Mouse (Mus musculus): ENCODE results near the gene Gapvd1. TPM values are rescaled to one million over a fixed set of nuclear protein-coding genes. Genes with fewer than 3 reads are reported as not detected.
"Not testable (repeated sequence)": the region's sequence is repeated elsewhere in the genome, so short reads cannot be mapped to it uniquely, and the experiment has no call there.

Gapvd1 gene
- total RNA-seq, 2 experiments from 2014 or later: 97.4 to 101 TPM

DNA sequence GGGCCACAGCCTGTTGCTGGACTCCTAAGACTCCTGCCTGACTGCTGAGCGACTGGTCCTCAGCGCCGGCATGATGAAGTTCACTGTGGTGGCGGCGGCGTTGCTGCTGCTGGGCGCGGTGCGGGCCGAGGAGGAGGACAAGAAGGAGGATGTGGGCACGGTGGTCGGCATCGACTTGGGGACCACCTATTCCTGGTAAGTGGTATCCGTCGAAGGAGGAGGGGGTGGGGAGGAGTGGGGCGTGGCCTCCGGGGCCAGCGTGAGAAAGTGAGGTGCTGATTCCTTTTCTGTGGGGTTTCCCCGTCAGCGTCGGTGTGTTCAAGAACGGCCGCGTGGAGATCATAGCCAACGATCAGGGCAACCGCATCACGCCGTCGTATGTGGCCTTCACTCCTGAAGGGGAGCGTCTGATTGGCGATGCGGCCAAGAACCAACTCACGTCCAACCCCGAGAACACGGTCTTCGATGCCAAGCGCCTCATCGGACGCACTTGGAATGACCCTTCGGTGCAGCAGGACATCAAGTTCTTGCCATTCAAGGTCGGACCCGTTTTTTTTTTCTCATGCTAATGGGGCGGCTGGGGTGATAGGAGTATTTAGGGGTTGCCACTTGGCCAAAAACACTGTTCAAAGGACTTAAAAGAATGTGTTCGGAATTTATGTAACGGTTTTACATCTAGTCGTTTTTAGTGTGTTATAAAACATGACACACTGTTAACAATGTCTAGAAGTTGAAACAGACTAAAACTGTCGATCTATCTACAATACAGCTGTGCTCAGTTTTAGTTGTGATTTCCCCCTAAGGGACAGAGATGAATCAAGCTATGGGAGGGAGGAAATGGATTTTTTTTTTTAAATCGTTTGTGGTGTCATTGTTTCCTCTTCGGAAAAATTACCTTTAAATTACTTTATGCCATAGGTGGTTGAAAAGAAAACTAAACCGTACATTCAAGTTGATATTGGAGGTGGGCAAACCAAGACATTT is 17.5 kb upstream of the Gapvd1 start:
- no peak for DNase-seq (ENCODE audit: low spot score in 2 of 2)
- intact Hi-C loops (cut with DNase I): loop anchor here (2.0 kb wide), 1 partner anchor 26 kb away; the partner anchor contains the start of gene Rabepk

DNA sequence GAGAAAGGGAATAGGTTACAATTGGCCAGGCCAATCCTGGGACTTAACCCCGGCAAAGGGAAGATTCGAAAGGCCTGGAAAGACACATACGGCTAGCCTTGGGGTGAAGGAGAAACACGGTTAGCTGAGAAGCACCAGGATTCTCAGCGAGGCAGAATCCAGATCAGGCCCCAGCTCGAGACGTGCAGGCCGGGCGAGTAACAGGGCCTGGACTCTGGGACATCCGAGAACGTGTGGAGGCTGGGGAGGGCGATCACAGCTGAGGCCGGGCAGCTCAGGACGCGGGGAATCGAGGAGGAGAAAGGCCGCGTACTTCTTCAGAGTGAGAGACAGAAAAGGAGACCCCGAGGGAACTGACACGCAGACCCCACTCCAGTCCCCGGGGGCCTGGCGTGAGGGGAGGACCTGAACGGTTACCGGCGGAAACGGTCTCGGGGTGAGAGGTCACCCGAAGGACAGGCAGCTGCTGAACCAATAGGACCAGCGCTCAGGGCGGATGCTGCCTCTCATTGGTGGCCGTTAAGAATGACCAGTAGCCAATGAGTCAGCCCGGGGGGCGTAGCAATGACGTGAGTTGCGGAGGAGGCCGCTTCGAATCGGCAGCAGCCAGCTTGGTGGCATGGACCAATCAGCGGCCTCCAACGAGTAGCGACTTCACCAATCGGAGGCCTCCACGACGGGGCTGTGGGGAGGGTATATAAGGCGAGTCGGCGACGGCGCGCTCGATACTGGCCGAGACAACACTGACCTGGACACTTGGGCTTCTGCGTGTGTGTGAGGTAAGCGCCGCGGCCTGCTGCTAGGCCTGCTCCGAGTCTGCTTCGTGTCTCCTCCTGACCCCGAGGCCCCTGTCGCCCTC is 16.6 kb upstream of the Gapvd1 start, which contains the start of gene Hspa5:
Gene Hspa5, plus strand, starts transcription at position 603 of the 859 bp plus-strand sequence.
- peak; percentile 100 for DNase-seq (ENCODE audit: low spot score in 2 of 2)
- intact Hi-C loops (cut with DNase I): loop anchor here (2.0 kb wide), 2 partner anchors 17 to 27 kb away; partner anchors contain the start of genes Gapvd1 and Rabepk

DNA sequence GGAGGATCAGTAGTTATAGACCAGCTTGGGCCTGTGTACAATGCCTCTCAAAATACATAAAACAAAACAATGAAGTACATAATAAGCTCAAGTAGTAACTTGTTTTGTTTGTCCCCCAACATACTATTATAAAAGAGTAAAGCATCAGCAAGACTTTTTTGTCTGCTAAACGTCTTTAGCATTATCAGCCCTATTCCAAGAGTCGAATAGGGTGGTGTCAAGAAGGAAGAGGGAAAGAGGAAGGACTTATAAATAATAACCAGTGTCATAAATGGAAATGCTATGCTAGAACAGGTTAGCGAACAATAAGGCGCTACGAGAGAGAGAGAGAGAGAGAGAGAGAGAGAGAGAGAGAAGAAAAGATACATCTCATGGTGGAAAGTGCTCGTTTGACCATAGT is 15.9 kb upstream of the Gapvd1 start:
- intact Hi-C loops (cut with DNase I): loop anchor here (2.0 kb wide), 1 partner anchor 16 kb away; the partner anchor contains the start of gene Gapvd1
- DNase-seq (ENCODE audit: low spot score in 2 of 2): no peak

DNA sequence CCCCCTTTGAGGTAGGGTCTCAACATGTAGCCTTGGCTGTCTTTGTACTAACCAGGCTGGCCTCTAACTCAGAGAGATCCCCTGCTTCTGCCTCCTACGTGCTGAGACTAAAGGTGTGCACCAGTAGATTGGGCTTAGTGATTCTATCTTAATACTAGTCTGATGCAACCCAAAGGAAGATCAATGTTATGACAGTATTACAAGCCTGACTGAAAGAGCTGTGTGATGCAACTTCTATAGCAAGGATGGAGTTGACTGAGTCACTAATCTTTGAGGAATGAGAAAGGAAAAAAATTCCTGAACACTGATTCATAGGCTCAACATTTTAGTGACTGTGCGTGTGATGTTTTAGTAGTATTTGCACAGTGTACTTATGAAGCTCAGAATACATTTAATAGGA is 15.0 kb upstream of the Gapvd1 start:
- DNase-seq (ENCODE audit: low spot score in 2 of 2): no peak
- intact Hi-C loops (cut with DNase I): loop anchor here (2.0 kb wide), 1 partner anchor 15 kb away; the partner anchor contains the start of gene Gapvd1

DNA sequence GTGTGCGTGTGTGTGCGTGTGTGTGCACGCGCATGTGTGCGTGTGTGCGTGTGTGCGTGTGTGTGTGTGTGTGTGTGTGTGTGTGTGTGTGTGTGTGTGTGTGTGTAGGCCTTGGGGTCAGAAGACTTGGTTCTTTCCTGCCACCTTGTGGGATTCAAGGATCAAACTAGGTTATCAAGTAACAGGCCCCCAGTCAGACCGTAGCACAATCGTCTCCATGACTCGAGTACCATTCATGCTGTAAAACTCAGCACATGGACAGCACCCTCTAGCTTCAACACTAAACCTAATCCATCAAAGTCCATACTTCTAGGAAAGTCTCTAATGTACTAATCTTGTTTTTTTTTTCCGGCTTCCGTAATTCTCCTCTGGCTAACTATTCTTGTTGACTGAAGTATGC is 9.8 kb upstream of the Gapvd1 start:
- intact Hi-C loops (cut with DNase I): no loop called here
- DNase-seq (ENCODE audit: low spot score in 2 of 2): no peak

DNA sequence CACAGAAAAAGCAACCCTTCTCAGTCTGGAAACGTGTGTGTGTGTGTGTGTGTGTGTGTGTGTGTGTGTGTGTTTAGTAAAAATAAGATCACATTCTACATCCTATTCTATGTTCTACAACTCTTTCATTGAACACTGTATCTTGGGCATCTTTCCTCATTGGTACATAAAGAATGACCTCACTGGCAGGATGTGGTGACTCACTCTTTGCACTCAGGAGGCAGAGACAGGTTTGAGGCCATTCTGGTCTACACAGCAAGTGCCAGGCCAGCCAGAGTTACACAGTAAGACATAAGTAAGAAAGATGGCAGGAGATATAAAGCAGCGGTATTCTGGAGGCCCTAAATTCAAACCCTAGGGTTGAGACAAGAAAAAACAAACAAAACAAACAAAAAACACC is 7.8 kb upstream of the Gapvd1 start:
- no peak for DNase-seq (ENCODE audit: low spot score in 2 of 2)
- intact Hi-C loops (cut with DNase I): no loop called here

DNA sequence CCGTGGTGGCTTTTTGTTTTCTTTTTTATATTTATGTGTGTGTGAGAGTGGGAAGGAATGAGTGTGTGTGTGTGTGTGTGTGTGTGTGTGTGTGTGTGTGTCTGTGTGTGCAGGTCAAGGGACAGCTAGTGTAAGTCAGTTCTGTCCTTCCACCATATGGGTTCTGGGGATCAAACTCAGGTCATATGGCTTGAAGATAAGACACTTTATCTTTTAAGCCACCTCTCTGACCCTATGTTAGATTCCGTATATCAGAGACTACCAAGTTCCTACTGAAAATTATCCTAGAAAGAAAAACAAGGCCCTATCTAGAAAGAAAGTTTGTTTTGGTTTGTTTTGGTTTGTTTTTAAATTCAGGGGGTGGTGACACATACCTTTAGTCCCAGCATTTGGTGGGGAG is 7.1 kb upstream of the Gapvd1 start:
- intact Hi-C loops (cut with DNase I): no loop called here
- no peak for DNase-seq (ENCODE audit: low spot score in 2 of 2)

DNA sequence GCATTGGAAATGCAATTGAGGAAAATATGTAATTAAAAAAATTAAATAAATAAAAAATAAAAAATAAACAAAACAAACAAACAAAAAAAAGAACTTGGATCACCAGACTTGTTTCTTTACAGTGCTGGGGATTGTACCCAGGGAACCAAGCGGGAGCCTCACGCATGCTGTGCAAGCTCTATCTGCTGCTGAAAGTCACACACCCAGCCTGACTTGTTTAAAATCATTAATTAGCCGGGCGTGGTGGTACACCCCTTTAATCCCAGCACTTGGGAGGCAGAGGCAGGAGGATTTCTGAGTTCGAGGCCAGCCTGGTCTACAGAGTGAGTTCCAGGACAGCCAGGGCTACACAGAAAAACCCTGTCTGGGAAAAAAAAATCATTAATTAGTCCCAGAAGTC is 6.2 kb upstream of the Gapvd1 start:
- not testable (repeated sequence) for DNase-seq (ENCODE audit: low spot score in 2 of 2)

DNA sequence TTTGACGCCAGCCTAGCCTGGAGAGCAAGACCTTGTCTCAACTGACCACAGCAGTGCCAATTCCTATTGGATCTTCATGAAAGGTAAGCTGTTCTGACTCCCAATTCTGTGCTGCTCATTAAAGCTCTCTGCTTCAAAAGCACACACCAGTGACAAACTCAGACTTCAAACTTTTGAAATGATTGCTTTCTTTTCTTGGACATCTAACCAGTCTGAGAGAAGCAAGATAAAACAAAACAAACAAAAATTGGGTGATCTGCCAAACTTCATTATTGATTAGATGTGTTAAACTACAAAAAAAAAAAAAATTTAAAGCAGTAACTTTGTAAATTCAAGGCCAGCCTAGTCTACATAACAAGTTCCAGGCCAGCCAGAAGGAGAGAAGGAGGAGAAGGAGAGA is 2.3 kb upstream of the Gapvd1 start:
- intact Hi-C loops (cut with DNase I): no loop called here
- no peak for DNase-seq (ENCODE audit: low spot score in 2 of 2)

More for the DNA sequence above, 6.2 kb upstream of the Gapvd1 start:
- intact Hi-C loops (cut with DNase I): not testable (repeated sequence)

DNA sequence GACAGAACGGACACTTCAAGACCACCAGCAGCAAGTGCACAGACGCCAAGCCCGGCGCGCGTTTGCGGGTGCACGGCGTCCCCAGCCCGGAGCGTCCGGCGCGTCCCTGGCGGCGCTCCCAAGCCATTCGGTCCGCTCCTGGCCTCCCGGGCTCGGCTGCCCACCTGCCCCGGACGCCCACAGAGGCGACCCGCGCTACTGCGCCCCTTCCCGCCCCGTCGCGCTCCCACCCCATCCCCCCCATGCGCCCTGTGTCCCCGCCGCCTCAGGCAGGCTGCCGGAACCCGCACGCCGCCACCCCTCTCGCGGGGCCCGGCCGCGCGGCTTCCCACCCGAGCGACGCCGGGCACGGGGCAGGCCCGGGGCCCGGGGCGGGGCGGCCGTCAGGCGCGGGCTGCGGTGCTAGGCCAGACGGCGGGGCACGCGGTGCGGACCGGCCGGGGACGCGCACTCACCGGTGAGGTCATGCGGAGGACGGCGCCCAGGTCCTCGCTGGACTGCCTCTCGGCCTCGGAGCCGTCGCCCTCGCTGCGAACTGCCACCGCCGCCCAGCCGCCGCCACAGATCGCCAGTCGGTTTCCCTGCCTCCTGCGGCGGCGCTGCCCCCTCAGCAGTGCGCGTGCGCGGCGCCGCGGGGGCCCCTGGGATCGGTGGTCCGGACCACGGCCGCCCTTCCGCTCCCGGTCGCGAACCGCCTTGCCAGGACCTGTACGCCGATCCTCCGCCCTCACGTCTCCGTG is 1.1 kb downstream of the Gapvd1 start:
- DNase-seq (ENCODE audit: low spot score in 2 of 2): peak; percentile 79 to 82
- intact Hi-C loops (cut with DNase I): loop anchor here (2.0 kb wide), 1 partner anchor 17 kb away; the partner anchor contains the start of gene Hspa5

DNA sequence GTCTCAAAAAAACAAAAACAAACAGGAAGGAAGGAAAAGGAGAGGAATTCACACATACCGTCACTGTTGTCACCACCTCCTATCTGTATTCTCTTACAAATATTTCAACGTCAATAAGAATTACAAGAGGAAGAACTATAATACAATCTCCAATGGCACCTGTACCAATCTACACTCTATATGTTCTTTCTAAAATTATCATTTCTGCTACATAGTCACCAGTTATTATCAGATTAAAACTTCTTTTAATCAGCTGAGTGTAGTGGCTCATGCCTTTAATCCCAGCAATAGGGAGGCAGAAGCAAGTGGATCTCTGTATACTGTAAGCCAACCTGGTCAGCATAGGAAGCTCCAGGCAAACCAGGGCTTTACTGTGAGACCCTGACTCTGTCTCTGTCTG is 4.8 kb downstream of the Gapvd1 start:
- intact Hi-C loops (cut with DNase I): no loop called here
- no peak for DNase-seq (ENCODE audit: low spot score in 2 of 2)

DNA sequence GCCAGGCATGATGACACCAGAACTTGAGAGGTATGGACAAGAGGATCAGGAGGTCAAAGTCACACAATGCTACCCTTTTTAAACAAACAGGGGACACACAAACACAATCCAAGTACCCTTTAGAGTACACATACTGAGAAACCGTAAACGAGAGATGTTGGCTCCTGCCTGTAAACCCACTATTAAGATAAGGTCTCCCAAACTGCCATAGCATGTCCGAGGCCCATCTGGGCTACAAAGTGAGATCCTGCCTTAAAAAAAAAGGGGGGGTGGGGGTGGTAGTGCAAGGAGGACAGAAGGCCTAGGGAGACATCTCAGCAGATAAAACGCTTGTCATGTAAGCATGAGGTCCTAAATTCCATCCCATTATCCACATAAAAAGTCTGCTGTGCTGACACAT is 6.6 kb downstream of the Gapvd1 start:
- no peak for DNase-seq (ENCODE audit: low spot score in 2 of 2)
- intact Hi-C loops (cut with DNase I): no loop called here

DNA sequence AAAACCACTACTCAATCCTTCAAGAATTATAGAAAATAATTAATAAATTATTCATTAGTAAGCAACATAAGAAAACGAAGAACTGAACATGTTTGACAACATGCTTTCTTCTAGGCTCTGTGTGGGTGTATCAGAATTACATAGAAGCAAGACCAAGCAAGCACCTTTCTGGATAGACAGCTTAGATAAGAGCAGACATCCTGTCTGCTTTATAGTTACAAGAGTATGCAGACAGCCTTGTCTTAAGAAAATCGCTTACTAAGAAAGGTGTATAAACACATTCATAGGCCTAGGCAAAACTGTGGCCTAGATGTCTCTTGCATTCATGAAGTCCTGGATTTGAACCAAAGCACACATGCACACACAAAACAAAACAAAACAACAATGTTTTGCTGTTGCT is 9.4 kb downstream of the Gapvd1 start:
- intact Hi-C loops (cut with DNase I): no loop called here
- DNase-seq (ENCODE audit: low spot score in 2 of 2): no peak

DNA sequence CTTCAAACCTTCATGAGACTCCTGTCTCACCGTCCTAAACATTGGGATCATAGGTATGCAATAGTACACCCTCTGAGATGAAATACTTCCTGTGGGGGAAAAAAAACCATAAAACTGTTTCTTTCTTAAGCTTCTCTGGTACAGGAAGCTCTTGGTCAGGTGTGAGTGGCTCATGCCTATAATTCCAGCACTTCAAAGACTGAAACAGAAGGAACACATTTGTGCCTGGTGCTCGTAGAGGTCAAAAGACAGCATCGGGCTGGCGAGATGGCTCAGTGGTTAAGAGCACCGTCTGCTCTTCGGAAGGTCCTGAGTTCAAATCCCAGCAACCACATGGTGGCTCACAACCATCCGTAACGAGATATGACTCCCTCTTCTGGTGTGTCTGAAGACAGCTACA is 10.6 kb downstream of the Gapvd1 start:
- no peak for DNase-seq (ENCODE audit: low spot score in 2 of 2)
- intact Hi-C loops (cut with DNase I): no loop called here

DNA sequence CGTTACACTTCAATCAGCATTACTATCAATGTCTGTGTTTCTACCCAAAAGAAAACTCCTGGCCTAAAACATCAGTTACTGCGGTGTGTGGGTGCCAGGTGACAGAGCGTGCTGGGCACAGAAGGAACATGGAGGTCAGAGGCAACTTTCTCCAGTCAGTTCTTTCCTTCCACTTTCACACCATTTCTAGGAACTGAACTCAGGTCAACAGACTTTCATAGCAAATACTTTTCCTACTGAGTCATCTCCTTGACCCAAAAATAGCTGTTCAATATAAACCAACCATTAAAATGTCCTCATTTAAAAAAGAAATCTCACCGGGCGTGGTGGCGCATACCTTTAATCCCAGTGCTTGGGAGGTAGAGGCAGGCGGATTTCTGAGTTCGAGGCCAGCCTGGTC is 12.4 kb downstream of the Gapvd1 start:
- intact Hi-C loops (cut with DNase I): no loop called here
- DNase-seq (ENCODE audit: low spot score in 2 of 2): no peak

DNA sequence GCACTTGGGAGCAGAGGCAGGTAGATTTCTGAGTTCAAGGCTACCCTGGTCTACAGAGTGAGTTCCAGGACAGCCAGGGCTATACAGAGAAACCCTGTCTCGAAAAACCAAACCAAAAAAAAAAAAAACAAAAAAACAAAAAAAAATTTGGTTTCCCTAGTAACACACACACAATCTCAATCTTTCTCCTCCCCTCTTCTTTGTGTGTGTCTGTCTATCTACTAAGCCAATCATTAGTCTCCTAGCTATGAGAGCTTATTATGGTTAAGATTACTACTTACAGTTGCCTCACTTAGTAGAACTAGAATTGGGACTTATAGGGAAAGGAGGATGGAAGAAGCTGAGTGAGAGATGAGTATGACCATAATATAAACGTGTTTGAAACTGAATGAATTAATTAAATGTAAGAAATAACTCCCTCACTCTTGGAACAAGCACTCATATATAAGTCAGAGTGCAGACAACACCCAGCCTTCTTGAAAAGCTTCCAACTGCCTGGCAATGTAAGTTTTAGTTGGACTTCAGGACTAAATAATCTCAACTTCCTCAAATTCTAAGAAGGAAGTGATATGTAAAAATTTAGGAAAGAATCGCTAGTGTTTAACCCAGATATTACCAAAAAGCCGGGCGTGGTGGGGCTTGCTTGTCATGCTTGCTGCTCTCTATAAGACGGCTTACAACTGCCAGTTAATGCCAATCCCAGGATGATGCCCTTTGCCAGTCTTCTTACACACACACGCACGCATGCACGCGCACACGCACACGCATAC is 13.5 kb downstream of the Gapvd1 start:
- no peak for DNase-seq (ENCODE audit: low spot score in 2 of 2)
- intact Hi-C loops (cut with DNase I): no loop called here

DNA sequence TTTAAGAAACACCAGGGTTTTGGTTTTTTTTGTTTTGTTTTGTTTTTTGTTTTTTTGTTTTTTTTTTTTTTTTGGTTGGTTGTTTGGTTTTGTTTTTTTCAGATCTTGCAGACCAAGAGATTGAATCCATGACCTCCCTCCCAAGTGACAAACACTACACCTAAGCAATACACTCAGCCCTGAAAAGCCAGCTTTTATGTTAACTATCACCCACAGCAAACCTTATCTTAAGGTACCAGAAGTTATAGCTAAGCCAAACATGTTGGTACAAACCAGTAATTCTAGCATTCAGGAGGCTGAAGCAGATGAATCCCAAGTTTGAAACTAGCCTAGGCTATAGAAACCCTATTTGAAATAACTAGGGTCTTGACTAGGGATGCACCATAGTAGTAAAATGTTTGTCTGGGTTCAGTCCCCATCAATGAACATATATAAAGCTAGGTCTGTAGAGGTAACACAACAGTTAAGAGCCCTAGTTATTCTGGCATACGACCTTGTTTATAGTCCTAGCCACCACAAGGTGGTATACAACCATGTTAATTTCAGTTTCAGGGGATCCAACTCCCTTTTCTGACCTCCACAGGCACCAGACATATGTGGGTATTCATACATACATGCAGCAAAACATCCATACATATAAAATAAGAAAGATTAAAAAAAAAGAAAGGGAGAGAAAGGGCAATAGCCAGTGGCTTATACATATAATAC is 15.2 kb downstream of the Gapvd1 start:
- intact Hi-C loops (cut with DNase I): no loop called here
- DNase-seq (ENCODE audit: low spot score in 2 of 2): no peak

DNA sequence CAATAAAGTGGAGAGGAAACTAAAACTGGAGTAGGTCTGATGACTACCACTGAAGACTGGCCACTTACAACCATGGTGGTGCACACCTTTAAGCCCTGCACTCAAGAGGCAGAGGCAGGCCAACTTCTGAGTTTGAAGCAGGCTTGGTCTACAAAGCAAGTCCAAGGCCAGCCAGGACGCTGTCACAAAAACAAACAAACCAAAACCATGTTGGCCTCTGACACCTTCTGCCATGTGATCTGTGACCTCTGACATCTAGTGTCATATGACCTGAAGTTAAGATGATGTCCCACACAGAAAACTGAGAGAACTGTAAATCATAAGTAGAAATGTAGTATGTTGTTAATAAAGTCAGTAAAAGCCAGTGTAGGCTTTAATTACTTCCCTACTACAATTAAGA is 17.1 kb downstream of the Gapvd1 start:
- intact Hi-C loops (cut with DNase I): no loop called here
- DNase-seq (ENCODE audit: low spot score in 2 of 2): no peak
